Mouse (Mus musculus) heart, embryonic 15.5 days (tissue): ENCODE data around the gene Stambpl1. TPM values are rescaled to one million over a fixed set of nuclear protein-coding genes. Genes with fewer than 3 reads are reported as not detected.

ENCODE experiments used
- ATAC-seq: fragments of 200-750 bp; cut with Nextera tagmentation; replicated peaks from 2 replicates; pipeline ENCODE4 v1.8.0; 2017; ENCODE audit warnings: low read depth, moderate TSS enrichment; ENCODE audit not compliant: insufficient number of reproducible peaks, insufficient read depth, low FRiP score
- H3K27ac ChIP-seq: fragments of 300-500 bp; sonication (generic); 2 replicates; pipeline ENCODE4 v1.5.1; 2015; ENCODE audit warnings: mild to moderate bottlenecking, inconsistent platforms
- H3K27me3 ChIP-seq: fragments of 300-500 bp; sonication (generic); 2 replicates; pipeline ENCODE4 v1.6.1; 2015; ENCODE audit warnings: inconsistent platforms
- H3K36me3 ChIP-seq: fragments of 300-500 bp; sonication (generic); 2 replicates; pipeline ENCODE4 v1.6.1; 2015; ENCODE audit warnings: mild to moderate bottlenecking, inconsistent platforms
- H3K4me1 ChIP-seq: fragments of 300-500 bp; sonication (generic); replicated peaks from 2 replicates; pipeline ENCODE4 v1.6.1; 2015; ENCODE audit warnings: inconsistent platforms
- H3K4me2 ChIP-seq: fragments of 300-500 bp; sonication (generic); 2 replicates; pipeline ENCODE4 v1.6.1; 2015; ENCODE audit warnings: inconsistent platforms, mild to moderate bottlenecking, moderate library complexity
- H3K4me3 ChIP-seq: fragments of 300-500 bp; sonication (generic); 2 replicates; pipeline ENCODE4 v1.5.1; 2015; ENCODE audit warnings: mild to moderate bottlenecking, inconsistent platforms
- H3K9ac ChIP-seq: fragments of 300-500 bp; sonication (generic); 2 replicates; pipeline ENCODE4 v1.6.1; 2015; ENCODE audit warnings: mild to moderate bottlenecking, inconsistent platforms
- H3K9me3 ChIP-seq: fragments of 300-500 bp; sonication (generic); replicated peaks from 2 replicates; pipeline ENCODE4 v1.6.1; 2016; ENCODE audit warnings: inconsistent platforms
- WGBS: fragments of 180-500 bp; shearing (Covaris S2); methylation state at CpG from one replicate; pipeline ENCODE4 v1.1.7; 2015; ENCODE audit warnings: mixed read lengths; 5-methylcytosine and 5-hydroxymethylcytosine counted together
- polyA plus RNA-seq: library from polyadenylated mRNA; unstranded; fragments of >200 nt; fragmentation: Nextera tagmentation; extraction: Ambion mirVana; gene quantifications from 2 replicates; pipeline ENCODE4 v1.2.1, GENCODE M21; 2015

Stambpl1 gene
- polyA plus RNA-seq, 1 experiment from 2014 or later: 7.6 TPM

DNA sequence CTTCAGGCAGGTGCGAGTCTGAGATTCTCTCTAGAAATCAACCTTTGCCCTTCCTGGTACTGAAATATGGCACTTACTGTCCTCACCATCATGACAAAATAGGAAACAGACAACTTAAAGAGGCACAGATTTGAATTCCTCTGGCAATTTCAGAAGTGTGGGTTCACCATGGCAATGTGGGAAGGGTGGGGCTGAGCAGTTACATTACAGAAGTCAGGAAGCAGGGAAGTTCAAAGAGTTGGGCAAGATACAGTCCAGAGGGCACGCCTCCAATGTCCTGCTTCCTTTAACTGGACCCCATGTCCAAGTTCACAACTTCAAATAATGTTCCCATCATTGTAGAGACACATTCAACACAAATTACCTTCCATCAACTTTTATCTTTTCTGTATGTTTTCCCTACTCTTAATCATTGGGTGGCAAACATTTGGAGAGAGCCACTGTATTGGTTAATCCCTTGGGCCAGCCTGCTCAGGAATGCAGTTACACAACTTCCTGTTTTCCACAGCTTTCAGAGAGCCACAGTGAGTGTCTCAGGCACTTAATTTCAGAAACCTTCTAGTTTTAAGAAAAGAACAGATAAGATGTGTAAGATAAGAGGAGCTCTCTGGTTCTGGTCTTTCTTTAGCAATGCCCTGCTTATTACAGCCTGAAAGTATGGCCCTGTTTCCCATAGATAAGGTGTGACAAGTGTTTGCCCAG is 70.4 kb downstream of the Stambpl1 start:
- H3K4me2 ChIP-seq: no peak overlapping the region
- no peak for ATAC-seq
- H3K9me3 ChIP-seq: no peaks in the 10 kb centered on the region
- H3K4me3 ChIP-seq: no peak overlapping the region
- no peak overlapping the region for H3K27ac ChIP-seq
- H3K36me3 ChIP-seq: no peaks in the 10 kb centered on the region
- H3K4me1 ChIP-seq: no peaks in the 10 kb centered on the region; the same call in none of the 2 replicates
- no peaks in the 10 kb centered on the region for H3K27me3 ChIP-seq
- WGBS: 78% methylated on average over 2 of the region's 2 CpGs
- H3K9ac ChIP-seq: no peak overlapping the region

DNA sequence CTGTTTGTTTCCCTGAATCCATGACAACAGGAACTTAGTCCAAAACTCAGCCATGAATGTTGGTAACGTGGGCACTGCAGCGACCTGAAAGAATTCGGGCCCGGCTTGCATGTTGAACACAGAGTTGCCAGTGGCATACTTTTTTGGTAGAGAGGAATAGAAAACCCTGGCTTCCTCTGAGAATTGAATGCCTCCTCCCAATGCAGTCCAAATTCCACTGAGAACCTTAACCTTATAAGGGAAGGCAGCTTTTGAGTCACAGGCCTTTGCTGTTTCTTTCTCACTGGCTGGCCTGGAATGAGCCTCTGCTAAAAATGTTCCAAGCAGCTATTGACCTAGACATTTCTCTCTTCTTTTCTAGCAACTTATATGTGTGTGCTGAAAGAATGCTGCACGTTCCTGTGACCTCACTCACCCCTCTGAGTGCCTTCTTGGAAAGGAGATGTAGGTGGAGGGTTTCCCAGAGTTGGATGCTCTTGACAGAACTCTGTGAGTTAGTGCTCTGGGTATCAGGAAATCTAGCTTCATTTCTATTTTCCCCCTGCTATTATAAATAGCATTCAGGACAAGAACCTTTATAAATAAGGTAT is 73.7 kb downstream of the Stambpl1 start:
- H3K27ac ChIP-seq: peak overlapping the region; percentile 64
- H3K9me3 ChIP-seq: no peaks in the 10 kb centered on the region
- ATAC-seq: no peak; the same call in 1 of the 2 replicates
- H3K4me1 ChIP-seq: no peaks in the 10 kb centered on the region; the same call in none of the 2 replicates
- WGBS: 43% methylated on average over 5 of the region's 5 CpGs
- H3K27me3 ChIP-seq: no peaks in the 10 kb centered on the region
- H3K4me3 ChIP-seq: no peak overlapping the region
- no peak overlapping the region for H3K4me2 ChIP-seq
- H3K9ac ChIP-seq: no peak overlapping the region
- H3K36me3 ChIP-seq: no peaks in the 10 kb centered on the region

DNA sequence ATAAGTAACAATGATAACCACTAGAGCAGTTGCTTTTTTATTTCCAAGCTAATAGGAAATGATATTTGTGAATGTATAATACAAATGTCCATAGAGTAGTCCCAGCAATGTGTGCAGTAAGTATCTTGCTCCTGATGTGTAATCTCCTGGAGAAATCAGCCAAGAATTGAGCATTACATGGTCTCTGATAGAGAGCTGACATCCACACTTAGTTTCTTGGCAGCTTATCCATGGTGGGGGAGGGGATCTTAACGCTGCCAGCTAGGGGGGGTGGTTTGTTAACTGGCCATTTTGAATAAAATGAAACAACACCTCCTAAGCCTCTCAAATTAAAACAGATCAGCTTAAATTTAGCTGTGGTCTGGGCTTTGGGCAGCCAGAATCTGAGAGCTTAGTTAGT is 77.0 kb downstream of the Stambpl1 start:
- H3K4me2 ChIP-seq: no peak overlapping the region
- H3K27ac ChIP-seq: no peak overlapping the region
- H3K36me3 ChIP-seq: no peaks in the 10 kb centered on the region
- H3K9me3 ChIP-seq: no peaks in the 10 kb centered on the region
- H3K27me3 ChIP-seq: no peaks in the 10 kb centered on the region
- no peak overlapping the region for H3K9ac ChIP-seq
- no peak overlapping the region for H3K4me3 ChIP-seq
- 22% methylated on average over 1 of the region's 1 CpGs for WGBS
- no peak for ATAC-seq
- H3K4me1 ChIP-seq: no peaks in the 10 kb centered on the region; the same call in none of the 2 replicates

DNA sequence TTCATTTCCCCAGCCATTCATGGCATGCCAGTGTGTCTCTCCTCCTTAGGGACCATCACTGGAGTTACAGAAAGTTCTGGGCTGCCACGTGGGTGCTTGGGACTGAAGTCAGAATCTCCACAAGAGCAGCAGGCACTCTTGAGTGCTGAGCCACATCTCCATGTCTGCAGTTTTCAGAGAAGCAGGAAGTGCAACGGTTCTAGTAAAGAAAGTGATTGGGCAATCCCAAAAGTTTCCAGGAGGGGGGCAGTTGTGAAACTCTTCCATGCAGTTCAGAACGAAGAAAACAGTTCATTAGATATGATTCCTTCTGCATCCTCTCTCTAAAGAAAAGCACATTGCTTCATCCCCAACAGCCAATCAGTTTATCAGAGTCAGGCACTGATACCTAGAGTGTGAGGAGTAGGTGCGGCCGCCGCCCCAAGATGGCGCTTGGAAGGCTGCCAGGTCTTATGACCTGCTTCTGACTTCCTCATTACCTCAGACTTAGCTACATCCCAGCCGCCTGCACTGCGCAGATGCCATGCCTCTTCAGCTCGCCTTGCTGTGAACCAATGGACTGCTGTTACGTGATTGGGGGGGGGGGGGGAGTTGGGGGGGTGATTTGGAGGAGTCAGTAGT is 78.2 kb downstream of the Stambpl1 start:
- no peaks in the 10 kb centered on the region for H3K27me3 ChIP-seq
- no peak for ATAC-seq
- H3K9me3 ChIP-seq: no peaks in the 10 kb centered on the region
- no peak overlapping the region for H3K4me3 ChIP-seq
- H3K4me2 ChIP-seq: no peak overlapping the region
- WGBS: 67% methylated on average over 11 of the region's 11 CpGs
- H3K36me3 ChIP-seq: no peaks in the 10 kb centered on the region
- H3K4me1 ChIP-seq: no peaks in the 10 kb centered on the region; the same call in none of the 2 replicates
- no peak overlapping the region for H3K9ac ChIP-seq
- no peak overlapping the region for H3K27ac ChIP-seq

DNA sequence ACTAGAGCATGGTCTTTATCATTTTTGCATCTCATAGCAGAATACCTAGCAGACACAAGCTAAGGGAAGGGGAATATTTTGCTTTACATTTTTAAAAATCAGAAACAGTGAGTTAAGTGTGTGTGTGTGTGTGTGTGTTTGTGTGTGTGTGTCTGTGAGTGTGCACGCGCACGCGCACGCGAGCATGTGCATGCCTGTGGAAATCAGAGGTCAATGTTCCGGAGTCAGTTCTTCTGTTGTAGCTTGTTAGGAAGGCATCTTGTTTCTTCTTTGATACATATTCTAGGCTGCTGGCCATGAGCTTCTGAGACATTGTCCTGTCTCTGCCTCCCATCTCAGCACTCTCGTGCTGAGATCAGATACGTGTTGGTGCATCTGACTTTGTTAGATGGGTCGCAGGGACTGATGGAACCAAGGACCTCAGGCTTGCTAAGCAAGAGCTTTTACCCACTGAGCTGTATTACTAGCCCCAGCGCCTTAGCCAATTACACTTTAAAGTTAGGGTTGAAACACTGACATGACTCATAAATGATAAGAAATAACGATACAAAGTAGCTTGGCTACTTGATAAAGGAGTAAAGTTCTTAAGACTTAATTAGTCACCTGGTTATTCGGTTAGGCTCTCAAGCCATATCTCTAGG is 78.9 kb downstream of the Stambpl1 start:
- 86% methylated on average over 13 of the region's 13 CpGs for WGBS
- H3K4me2 ChIP-seq: no peak overlapping the region
- H3K9ac ChIP-seq: no peak overlapping the region
- no peak for ATAC-seq
- no peak overlapping the region for H3K27ac ChIP-seq
- no peaks in the 10 kb centered on the region; the same call in 1 of the 2 replicates for H3K4me1 ChIP-seq
- no peaks in the 10 kb centered on the region for H3K9me3 ChIP-seq
- no peaks in the 10 kb centered on the region for H3K27me3 ChIP-seq
- no peaks in the 10 kb centered on the region for H3K36me3 ChIP-seq
- H3K4me3 ChIP-seq: no peak overlapping the region

DNA sequence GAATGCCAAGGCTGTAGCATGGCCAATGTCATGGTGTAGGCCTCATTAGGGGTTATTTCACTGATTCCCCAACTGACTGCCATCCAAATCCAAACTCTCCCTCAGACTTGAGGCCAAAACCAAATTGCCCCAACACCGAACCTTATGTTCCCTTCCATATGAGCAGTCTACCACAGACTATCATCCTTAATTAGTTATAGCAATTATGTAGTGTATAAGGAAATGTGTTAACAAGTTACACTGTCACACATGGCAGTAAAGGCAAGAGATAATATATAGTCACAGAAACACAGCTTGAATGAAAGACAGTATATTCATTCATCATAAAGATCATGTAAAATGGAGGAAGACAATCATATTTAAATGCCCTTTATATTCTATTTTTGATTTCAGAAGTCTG is 81.0 kb downstream of the Stambpl1 start:
- Histone ChIP-seq H3K36me3 (no peaks in the 10 kb centered on the region), H3K27ac (no peak overlapping the region), H3K4me2 (no peak overlapping the region), H3K27me3 (no peaks in the 10 kb centered on the region), H3K4me1 (no peaks in the 10 kb centered on the region), H3K4me3 (no peak overlapping the region), H3K9me3 (no peaks in the 10 kb centered on the region), H3K9ac (no peak overlapping the region)
- no peak for ATAC-seq
- WGBS: 98% methylated on average over 1 of the region's 1 CpGs

DNA sequence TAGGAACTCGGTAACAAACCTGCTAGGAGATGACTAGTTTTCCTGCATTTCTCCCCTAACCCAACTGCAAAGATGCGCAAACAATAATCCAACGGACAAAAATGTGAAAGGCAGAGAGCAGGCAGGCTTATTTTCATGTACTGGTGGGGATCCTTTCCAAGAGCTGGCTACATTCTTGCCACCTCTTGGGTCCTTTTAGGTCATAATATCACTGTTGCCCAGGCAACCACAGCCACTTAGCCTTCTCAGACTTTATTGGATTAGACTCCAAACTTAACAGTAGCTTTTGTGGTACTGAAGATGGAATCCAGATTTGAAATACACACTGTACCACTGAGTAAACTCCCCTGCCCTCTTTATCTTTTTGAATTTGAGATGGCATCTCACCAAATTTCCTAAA is 86.0 kb downstream of the Stambpl1 start:
- no peaks in the 10 kb centered on the region for H3K4me1 ChIP-seq
- H3K9me3 ChIP-seq: no peaks in the 10 kb centered on the region
- no peak overlapping the region for H3K27ac ChIP-seq
- H3K9ac ChIP-seq: no peak overlapping the region
- H3K4me2 ChIP-seq: no peak overlapping the region
- H3K4me3 ChIP-seq: no peak overlapping the region
- H3K36me3 ChIP-seq: no peaks in the 10 kb centered on the region
- peaks cover 6% of the 10 kb centered on the region for H3K27me3 ChIP-seq
- ATAC-seq: no peak
- WGBS: 77% methylated on average over 3 of the region's 3 CpGs

DNA sequence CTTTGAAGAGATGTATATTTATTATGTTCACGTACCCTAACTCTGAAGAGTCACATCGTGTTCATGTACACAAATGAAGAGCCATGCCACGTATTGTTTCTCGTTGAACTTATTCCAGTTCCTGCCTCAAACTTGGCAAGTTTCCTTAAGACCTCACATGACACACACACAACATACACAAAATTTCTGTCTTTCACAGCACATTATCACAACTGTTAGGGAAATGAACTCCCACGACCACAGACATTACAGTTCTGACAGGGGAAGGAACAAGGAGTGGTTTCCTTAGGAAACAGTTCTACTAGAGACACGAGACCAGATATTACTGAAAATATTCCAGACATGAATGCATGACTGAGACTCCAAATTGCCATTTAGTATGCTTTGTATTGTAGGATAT is 91.6 kb downstream of the Stambpl1 start:
- no peak overlapping the region for H3K27ac ChIP-seq
- no peak for ATAC-seq
- H3K4me3 ChIP-seq: no peak overlapping the region
- peaks cover 5% of the 10 kb centered on the region; the same call in 1 of the 2 replicates for H3K4me1 ChIP-seq
- WGBS: 54% methylated on average over 6 of the region's 6 CpGs
- no peak overlapping the region for H3K9ac ChIP-seq
- H3K36me3 ChIP-seq: no peaks in the 10 kb centered on the region
- no peaks in the 10 kb centered on the region for H3K9me3 ChIP-seq
- H3K27me3 ChIP-seq: peaks cover 7% of the 10 kb centered on the region
- no peak overlapping the region for H3K4me2 ChIP-seq

DNA sequence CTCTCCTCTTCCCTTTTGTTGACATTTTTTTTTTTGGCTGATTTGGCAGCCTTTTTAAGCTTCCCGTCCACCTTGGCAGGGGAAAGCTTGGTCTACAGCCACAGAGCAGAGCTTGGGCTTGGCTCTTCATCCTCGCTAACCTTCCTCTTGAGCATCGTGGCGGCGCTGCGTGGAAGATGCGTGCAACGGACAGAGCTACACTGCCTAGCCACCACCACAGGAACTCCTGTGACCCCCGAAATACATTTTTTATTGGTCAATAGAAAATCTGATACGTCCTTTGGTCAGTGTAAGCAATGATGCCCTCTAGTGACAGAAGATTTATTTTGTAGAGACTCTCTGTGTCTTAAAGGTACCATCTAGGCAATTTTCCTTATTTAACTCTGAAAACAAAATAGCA is 92.4 kb downstream of the Stambpl1 start:
- no peak for ATAC-seq
- H3K4me3 ChIP-seq: peak overlapping the region; percentile 18

DNA sequence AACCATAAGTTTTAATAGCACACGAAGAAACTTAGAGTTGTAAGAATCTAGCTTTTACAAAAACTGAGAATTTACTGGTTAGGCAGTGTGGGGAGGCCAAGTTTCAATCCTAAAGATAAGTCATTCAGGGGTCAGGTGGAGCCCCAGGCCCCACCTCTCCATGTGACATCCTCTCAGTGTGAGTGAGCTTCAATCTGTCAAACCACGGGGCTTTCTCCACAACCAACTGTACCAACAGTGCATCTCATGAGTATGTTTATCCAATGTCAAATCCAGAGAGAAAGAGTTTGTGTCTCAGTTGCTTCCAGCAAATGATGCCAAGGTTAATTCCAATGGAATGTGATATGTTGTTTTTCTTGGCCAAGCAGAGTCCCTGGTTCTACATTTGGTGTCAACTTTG is 92.8 kb downstream of the Stambpl1 start:
- H3K4me1 ChIP-seq: peaks cover 5% of the 10 kb centered on the region; the same call in 1 of the 2 replicates
- peaks cover 13% of the 10 kb centered on the region for H3K27me3 ChIP-seq
- WGBS: 21% methylated on average over 2 of the region's 2 CpGs
- no peaks in the 10 kb centered on the region for H3K36me3 ChIP-seq
- H3K9me3 ChIP-seq: no peaks in the 10 kb centered on the region
- H3K4me3 ChIP-seq: no peak overlapping the region
- no peak overlapping the region for H3K27ac ChIP-seq
- H3K4me2 ChIP-seq: no peak overlapping the region
- ATAC-seq: no peak
- no peak overlapping the region for H3K9ac ChIP-seq

More for the DNA sequence above, 92.4 kb downstream of the Stambpl1 start:
- no peaks in the 10 kb centered on the region for H3K36me3 ChIP-seq
- H3K4me2 ChIP-seq: peak overlapping the region; percentile 43
- no peak overlapping the region for H3K9ac ChIP-seq
- peaks cover 13% of the 10 kb centered on the region for H3K27me3 ChIP-seq
- H3K9me3 ChIP-seq: no peaks in the 10 kb centered on the region
- 45% methylated on average over 10 of the region's 10 CpGs for WGBS
- H3K4me1 ChIP-seq: peaks cover 5% of the 10 kb centered on the region; the same call in 1 of the 2 replicates
- H3K27ac ChIP-seq: no peak overlapping the region

DNA sequence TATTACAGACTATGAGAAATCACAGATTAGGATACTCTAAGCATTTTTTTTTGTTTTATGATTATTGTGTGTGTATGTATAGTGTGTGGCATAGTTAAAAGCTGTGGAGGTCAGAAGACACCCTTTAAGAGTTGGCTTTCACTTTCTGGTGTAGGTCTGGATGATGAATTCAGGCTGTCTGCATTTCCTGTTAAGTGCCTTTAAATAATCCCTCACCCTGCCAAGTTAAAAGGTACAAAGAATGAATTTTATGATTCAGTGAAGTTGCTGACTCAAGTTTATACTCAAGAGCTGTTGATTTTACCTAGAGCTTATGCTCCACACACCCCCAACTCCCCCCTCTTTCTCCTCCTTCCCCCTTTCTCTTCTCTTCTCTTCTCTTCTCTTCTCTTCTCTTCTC is 95.2 kb downstream of the Stambpl1 start:
- no peak for ATAC-seq
- H3K27ac ChIP-seq: no peak overlapping the region
- H3K4me2 ChIP-seq: no peak overlapping the region

More for the DNA sequence above, 95.2 kb downstream of the Stambpl1 start:
- Histone ChIP-seq H3K4me1 (peaks cover 18% of the 10 kb centered on the region), H3K36me3 (no peaks in the 10 kb centered on the region), H3K27me3 (peaks cover 7% of the 10 kb centered on the region; the same call in 1 of the 2 replicates), H3K9ac (no peak overlapping the region), H3K4me3 (no peak overlapping the region), H3K9me3 (no peaks in the 10 kb centered on the region)
